Mouse (Mus musculus): ENCODE measurements around the gene Cmip.
A peak's percentile ranks its signal among the peaks of the same experiment; 100 is the strongest.

Cmip gene

GRCm38 (mm10) chr8:117258576-117259040 is 1.7 kb downstream of the Cmip start:
- no peak for DNase-seq

GRCm38 (mm10) chr8:117259431-117260001 is 2.7 kb downstream of the Cmip start:
- DNase-seq: peak; percentile 59

GRCm38 (mm10) chr8:117260234-117260929 is 3.5 kb downstream of the Cmip start:
- no peak for DNase-seq

- no peak for DNase-seq
Observed at GRCm38 (mm10) chr8:117260930-117261475, 4.1 kb downstream of the Cmip start.

- DNase-seq: no peak
Observed at GRCm38 (mm10) chr8:117261702-117262101, 4.8 kb downstream of the Cmip start.

GRCm38 (mm10) chr8:117262685-117263084 is 5.8 kb downstream of the Cmip start:
- DNase-seq: peak; percentile 31

- DNase-seq: no peak
Observed at GRCm38 (mm10) chr8:117263442-117263841, 6.6 kb downstream of the Cmip start.

- no peak for DNase-seq
Observed at GRCm38 (mm10) chr8:117265079-117265478, 8.2 kb downstream of the Cmip start.

- no peak for DNase-seq
Observed at GRCm38 (mm10) chr8:117267403-117268129, 10.7 kb downstream of the Cmip start.

GRCm38 (mm10) chr8:117278234-117278633 is 21.4 kb downstream of the Cmip start:
- no peak for DNase-seq

GRCm38 (mm10) chr8:117278668-117279132 is 21.8 kb downstream of the Cmip start:
- no peak for DNase-seq

- peak; percentile 42 for DNase-seq
Observed at GRCm38 (mm10) chr8:117280488-117280887, 23.6 kb downstream of the Cmip start.

- peak; percentile 13 for DNase-seq
Observed at GRCm38 (mm10) chr8:117281676-117282075, 24.8 kb downstream of the Cmip start.

- DNase-seq: peak; percentile 65
Observed at GRCm38 (mm10) chr8:117282141-117282950, 25.5 kb downstream of the Cmip start.

GRCm38 (mm10) chr8:117284768-117285484 is 28.1 kb downstream of the Cmip start:
- no peak for DNase-seq

- DNase-seq: peak; percentile 59
Observed at GRCm38 (mm10) chr8:117287966-117288365, 31.1 kb downstream of the Cmip start.

GRCm38 (mm10) chr8:117289016-117289415 is 32.2 kb downstream of the Cmip start:
- no peak for DNase-seq

GRCm38 (mm10) chr8:117290506-117290905 is 33.6 kb downstream of the Cmip start:
- DNase-seq: no peak

GRCm38 (mm10) chr8:117292262-117292661 is 35.4 kb downstream of the Cmip start:
- no peak for DNase-seq

- no peak for DNase-seq
Observed at GRCm38 (mm10) chr8:117294812-117295211, 37.9 kb downstream of the Cmip start.

- peak; percentile 76 for DNase-seq
Observed at GRCm38 (mm10) chr8:117297913-117298518, 41.2 kb downstream of the Cmip start.
